Mouse (Mus musculus) spleen, embryonic (tissue): ENCODE results near the gene Med23.

Experiments used
- CTCF ChIA-PET: fragments of 350-600 bp; sonication (Branson Sonifier 250); formaldehyde crosslinking; loops from one replicate; lab custom pipeline; 2022; lab: Charles Lee

Gene Med23

DNA sequence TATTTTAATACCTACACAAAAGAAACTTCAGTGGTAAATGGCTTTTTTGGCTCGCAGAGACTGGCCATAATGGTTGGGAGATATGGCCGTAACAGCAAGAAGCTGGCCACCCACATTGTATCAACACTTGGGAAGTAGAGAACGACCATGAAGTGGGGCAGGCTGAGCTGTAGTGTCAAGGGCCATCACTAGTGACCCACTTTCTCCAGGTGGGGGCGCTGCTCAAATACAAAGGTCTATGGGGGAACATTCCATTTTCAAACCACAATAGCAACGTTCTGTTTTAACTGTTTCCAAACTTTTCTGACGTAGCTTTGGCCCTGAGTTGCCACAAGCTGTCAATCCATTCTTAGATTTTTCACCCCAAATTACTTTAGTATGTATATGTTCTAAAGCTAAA is 5.4 kb upstream of the Med23 start:
- CTCF ChIA-PET, result no interaction called here

DNA sequence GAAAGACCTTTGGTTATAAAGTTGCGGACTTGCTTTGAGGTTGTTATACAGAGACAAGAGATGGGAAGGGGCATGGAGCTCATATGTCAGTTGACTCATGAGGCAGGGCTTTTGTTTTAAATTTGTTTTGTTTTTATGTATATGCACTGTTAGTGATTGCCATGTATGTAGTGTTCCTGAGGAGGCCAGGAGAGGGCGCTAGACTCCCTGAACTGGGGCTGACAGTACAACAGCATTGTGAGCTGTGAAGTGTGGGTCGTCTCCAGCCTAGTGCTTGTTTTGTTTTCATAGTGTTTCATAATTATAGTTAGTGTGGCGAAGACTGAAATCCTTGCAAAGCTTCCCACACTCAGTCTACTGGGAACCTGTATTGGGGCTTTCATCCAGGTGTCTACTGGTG is 3.8 kb downstream of the Med23 start:
- CTCF ChIA-PET, result no interaction called here

- CTCF ChIA-PET, result no interaction called here
Observed at GRCm38 (mm10) chr10:24886008-24886407, 16.2 kb downstream of the Med23 start.

- CTCF ChIA-PET, result no interaction called here
Observed at GRCm38 (mm10) chr10:24888343-24888742, 18.6 kb downstream of the Med23 start.

DNA sequence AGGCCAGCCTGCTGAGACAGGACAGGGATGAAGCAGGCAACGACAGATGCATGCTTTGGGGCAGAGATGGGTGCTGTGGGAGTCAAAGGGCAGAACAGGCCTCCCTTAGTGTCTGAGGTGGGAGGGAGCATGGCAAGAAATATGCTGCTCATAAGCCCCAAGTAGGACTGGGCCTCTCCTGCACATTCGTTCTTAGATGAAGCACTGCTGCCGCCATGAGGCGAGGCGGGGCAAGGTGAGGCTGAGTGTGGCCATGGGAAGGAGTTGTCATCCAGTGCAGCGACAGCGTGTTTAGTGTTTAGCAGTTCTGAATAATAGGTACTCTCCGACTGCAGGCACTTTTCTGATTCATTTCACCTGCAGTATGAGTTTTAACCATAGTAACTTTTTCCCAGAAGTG is 26.1 kb downstream of the Med23 start:
- CTCF ChIA-PET, result no interaction called here

DNA sequence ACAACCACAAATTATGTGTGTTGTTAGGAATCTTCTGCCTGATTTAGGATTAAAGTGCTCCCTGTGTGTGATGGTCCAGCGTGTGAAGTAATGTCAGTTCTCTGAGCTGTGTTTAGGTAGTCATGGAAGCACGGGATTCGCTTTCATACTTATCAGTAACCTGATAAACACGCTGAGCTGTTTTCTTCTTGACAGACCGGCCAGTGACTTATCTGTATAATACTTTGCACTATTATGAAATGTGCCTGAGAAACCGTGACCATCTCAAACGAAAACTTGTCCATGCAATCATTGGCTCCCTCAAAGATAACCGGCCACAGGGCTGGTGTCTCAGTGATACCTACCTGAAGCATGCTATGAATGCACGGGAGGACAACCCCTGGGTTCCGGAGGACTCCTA is 35.8 kb downstream of the Med23 start:
- CTCF ChIA-PET, result interaction anchor here (0.5 kb wide), 1 partner anchor 33 kb away, joined by 8 read pairs; no protein-coding TSS in a partner anchor

GRCm38 (mm10) chr10:24911199-24911598 is 41.4 kb downstream of the Med23 start:
- CTCF ChIA-PET, result no interaction called here

- CTCF ChIA-PET, result no interaction called here
Observed at GRCm38 (mm10) chr10:24912576-24912975, 42.8 kb downstream of the Med23 start.

DNA sequence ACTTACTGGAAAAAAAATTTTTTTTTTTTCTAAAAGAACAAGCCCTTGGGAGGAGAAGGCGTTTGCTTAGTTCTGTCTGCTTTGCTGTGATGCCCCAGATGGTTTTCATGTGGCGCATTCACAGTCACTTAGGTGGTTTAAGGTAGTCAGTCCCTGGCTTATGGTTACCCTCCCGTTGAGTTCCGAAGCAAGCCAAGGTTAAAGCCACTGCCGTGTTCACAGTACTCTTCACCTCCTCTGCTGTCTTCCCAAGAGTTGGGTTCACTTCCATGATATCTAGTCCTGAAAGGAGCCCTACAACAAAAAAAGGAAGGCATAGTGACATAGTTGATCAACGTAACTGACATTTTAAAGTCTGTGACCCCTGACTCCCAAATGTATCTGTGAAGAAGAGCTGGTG is 45.7 kb downstream of the Med23 start:
- CTCF ChIA-PET, result no interaction called here

GRCm38 (mm10) chr10:24922977-24923376 is 53.2 kb downstream of the Med23 start:
- CTCF ChIA-PET, result no interaction called here

GRCm38 (mm10) chr10:24924296-24924695 is 54.5 kb downstream of the Med23 start:
- CTCF ChIA-PET, result no interaction called here

DNA sequence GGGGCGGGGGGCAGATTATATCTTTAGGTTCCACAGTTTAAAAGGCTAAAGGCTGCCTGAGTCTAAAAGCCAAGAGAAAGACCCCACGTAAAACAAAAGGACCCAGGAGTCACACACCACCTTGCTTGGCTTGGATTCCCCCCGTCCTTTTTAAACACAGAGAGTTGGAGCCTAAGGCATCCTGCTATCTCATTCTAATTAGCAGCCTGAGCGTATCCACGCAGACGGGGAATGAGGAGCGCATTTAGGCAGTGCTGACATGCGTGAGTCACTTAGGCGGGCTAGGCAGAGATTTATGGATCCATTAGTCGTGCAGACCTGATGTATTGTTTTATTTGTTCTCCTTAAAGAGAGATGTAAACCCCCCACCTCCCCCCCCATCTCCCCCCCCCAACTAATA is 56.6 kb downstream of the Med23 start:
- CTCF ChIA-PET, result interaction anchor here (0.6 kb wide), 1 partner anchor 15 kb away, joined by 7 read pairs; no protein-coding TSS in a partner anchor

GRCm38 (mm10) chr10:24926962-24927720 is 57.4 kb downstream of the Med23 start, which contains the start of gene Arg1:
Arg1 (minus strand) TSS chr10:24927484.
- CTCF ChIA-PET, result interaction anchor here (0.6 kb wide), 1 partner anchor 15 kb away, joined by 7 read pairs; no protein-coding TSS in a partner anchor

- CTCF ChIA-PET, result no interaction called here
Observed at GRCm38 (mm10) chr10:24928072-24928471, 58.3 kb downstream of the Med23 start.

DNA sequence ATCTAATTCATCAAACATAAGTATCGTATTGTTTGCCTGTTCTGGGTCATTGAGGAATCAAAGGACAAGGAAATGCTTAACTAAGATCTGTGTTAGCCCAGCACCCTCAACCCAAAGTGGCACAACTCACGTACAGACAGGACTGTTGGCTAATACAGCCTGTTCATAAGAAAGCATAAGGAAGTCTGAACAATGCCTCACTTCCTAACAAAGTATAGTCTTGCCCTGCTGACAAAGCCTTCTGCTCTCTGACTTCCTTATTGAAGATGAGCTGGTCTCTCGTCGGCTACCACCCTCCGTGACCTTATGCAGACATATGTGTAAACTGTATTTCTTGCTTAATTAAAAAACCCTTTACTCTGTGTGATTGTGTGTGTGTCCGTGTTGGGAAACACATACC is 60.4 kb downstream of the Med23 start:
- CTCF ChIA-PET, result no interaction called here

DNA sequence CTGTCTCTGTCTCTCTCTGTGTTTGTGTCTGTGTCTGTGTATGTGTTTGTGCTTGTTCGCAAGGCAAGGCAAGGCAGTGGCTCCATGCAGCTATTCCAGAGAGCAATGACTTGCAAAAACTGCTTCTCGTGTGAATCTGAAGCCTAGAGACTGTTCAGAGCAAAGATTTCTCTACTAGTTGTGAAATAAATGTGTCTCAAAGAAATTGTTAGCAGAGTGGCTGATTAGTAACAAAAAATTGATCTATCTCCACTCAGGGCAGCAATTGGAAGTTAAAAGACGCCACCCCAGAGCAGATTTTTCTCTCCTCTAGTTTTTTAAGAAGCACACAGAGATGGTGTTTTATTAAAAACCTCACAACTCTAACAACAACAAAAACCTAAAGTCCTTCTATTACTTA is 78.1 kb downstream of the Med23 start:
- CTCF ChIA-PET, result no interaction called here

DNA sequence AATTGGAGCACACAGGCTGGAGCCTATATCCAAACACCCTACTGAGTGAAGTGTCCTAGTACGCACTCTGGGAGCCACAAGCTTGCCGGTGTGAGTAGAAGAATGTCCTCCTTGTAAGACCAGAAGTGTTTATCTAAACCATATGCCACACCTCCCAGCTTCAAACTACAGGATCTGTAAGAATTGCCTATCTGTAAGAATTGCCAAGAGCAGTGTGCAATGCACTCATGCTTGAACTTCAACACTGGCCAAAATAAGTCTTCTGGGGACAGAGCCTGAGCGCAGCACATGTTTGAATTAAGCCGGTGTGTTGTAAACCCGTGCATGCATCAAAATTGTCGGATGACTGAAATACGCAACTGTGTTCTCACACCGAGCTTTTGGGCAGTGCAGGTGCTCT is 78.5 kb downstream of the Med23 start:
- CTCF ChIA-PET, result no interaction called here

- CTCF ChIA-PET, result no interaction called here
Observed at GRCm38 (mm10) chr10:24950223-24950622, 80.4 kb downstream of the Med23 start.

DNA sequence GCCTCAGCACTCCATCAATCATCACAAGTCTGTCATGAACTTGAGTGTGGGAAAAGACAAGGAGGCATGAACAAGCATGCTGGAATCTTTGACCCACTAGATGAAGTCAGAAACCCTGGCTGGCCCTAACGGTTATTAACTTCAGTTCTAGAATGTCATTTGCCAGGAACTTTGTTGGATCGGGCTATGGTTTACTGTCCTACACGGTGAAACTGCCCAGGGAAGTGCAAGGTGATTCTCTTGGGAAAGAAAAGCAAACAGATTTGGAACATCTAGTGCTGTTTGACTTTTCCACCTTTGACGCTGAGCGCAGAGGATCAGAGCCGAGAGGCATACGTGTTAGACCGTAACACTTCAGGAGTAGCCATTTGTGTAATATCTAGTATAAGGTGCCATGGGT is 81.8 kb downstream of the Med23 start:
- CTCF ChIA-PET, result no interaction called here

DNA sequence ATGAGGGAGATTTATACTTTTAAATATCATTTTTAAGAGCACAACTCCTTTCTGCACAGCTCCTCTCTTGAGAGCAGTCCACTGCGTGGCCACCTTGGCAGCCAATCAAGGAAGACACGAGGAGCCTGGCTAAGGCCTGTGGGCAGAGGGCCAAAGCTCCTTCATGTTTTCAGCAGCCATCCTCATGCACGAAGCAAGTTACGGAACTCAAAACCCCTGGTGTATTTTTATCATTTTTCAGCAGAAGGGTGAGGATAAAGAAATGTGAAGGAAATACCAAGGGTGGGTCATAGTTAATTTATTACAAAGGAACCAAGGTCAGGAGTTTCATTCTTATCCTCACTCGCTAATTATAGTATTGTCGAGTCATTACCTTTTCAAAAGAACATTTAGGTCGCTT is 82.8 kb downstream of the Med23 start:
- CTCF ChIA-PET, result no interaction called here

- CTCF ChIA-PET, result no interaction called here
Observed at GRCm38 (mm10) chr10:24953876-24954275, 84.1 kb downstream of the Med23 start.

DNA sequence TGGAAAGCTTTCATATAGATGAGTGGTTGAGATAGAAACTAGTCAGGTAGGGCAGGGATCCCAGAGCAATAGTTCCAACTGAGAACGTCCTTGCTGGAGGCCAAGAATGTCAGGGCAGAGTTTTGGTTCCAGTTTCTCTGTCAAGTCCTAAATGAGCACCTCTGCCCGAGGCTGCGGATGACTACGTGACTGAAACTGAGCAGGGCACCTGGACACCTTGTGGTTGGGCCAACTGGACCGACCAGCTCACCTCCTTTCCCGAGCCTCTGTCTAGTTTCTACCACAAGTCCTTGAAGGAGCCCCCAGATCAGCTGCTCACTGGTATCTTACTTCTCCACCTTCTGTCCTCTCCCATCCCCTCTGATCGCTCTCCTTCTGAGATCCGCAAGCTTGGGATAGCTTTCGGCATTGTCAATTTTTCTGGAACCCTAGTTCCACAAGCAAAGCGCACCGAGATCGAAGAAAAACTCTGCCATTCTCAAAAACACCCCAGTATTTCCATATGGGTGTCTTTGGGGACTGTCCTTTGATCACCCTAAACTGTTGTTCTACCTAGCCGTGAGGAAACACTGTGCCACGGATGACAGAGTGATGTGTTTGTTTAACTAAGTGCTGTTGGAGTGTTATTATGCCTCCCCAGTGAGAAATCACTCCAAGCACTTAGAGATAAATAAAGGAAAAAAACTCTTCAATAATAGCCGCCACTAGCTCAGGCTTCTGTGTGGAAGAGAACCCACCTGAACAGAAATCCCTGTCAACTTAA is 88.7 kb downstream of the Med23 start:
- CTCF ChIA-PET, result no interaction called here
